Mouse (Mus musculus) megakaryocyte, adult 5-6 weeks (primary cell): ENCODE measurements at regions not wholly inside any gene's neighbourhood (a gene's known extent, or its start where the extent isn't known, plus 50 kb on each side); places are given as distances from the start of the nearest gene placed in this dataset.
A peak's percentile ranks its signal among the peaks of the same experiment; 100 is the strongest.

Experiments
- ATAC-seq: 2 replicates; pipeline ENCODE4 v1.8.0; 2016; ENCODE audit warnings: mild to moderate bottlenecking, inconsistent platforms; ENCODE audit not compliant: poor library complexity, severe bottlenecking

GRCm38 (mm10) chr16:95057596-95057995, 60.1 kb upstream of the Kcnj6 start:
- no peak for ATAC-seq

DNA sequence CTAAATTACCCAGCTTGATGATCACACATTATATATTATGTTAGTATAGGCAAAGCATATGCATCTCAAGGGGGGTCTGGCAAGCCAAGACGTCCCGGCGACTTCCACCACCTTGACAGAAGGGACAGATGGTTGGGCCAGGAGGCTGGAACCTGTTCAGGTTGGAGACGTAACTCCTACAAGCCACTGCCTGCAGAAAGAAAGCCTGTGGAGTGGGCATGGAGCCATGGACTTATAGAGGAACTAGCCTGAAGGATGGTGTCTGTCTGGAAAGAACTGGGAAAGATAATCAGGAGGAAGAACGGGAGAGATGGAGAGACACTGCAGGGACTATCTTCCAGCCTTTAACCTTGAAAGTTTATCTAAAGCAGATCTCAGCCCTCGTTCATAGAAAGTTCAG, 66.9 kb upstream of the Kcnj6 start:
- ATAC-seq, result no peak

GRCm38 (mm10) chr16:95066687-95067086, 69.2 kb upstream of the Kcnj6 start:
- no peak for ATAC-seq

DNA sequence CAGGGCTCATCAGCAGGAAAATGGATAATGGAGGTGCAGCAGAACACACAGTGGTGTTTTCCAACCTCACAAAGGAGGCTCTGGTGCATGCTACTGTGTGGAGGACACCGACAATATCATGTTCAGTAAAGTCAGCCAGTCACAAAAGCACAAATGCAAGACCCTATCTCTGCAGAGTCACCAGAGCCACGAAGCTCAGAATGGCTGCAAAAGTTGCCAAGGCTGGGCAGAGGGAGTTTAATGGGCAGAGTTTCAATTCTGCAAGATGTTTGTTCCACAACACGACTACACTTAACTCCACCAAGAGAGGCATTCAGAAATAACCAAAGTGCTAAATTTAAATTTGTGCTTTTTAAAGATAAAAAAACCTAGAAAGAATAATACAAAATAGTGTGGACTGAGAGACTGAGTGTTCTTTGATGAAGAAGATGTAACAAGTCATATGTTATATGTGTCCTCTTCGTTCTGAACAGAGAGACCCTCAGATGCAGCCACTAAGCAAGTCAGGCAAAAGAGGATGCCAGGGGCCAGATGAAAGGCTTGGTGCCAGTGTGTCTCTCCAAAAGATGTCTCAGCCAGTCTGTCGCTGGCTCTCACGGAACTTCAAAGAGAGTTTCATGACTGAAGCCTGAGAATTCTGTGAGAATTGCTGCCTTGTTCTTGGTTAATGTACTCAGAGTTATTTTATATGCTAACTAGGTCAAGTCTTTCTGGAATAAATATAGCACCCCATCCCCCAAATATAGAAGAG, 95.1 kb upstream of the Kcnj6 start:
- ATAC-seq, result no peak

DNA sequence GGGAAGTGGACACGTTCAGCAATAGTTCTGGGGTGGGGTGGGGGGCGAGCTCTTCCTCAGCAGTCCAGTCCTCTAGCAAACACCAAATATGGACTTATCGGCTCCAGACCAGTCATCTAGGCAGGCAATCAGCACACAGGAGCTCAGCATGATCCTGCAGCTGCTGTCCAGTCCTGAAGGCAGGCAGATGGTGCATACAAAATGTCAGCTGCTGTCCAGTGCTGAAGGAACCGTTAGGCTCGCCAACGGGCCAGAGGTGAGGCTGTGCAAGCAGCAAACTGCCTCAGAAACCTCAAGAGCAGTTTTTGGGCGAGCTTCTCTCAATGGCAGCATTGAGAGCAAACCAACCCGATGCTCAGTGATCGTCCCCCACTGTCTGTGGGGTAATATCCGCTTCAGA, 96.3 kb upstream of the Kcnj6 start:
- ATAC-seq, result no peak

- no peak for ATAC-seq
Measured at GRCm38 (mm10) chr16:95100954-95101353, 103.5 kb upstream of the Kcnj6 start.

DNA sequence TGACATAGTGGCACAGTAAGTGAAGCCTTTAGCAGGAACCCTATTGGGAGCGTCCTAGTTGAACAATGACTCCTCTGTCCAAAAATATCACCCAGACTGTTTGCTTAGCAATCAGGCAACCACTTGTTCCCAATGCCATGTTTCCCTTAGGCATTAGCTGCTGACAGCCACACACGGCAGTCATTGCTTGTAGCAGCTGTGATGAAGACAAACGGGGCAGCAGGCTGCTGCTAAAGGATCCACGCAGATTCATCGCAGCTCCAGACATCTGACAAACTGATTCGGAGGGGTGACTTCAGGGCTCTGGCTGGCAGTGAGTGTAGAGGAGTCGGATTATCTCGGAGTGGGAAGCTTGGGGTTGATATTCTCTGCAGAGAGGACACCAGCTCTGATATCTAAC, 120.0 kb upstream of the Kcnj6 start:
- no peak for ATAC-seq

DNA sequence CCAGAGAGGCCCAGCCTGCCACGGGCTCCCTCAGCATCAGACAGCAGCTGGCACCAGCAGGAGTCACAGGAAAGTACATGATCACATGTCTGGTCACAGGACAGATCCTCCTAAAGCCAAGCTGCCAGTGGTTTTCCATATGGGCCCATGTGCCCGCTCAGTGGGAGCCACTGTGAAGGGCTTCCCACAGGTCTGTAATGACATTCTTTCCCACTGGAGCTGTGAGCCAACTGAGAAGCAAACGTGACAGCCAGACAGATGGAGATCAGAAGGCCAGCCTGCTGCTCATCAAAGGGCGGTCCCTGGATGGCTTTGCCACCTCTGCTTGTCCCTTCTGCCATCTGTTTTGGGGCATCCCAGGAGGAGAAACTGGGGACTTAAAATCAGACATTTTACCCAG, 121.8 kb upstream of the Kcnj6 start:
- no peak for ATAC-seq

GRCm38 (mm10) chr16:95122048-95122447, 124.5 kb upstream of the Kcnj6 start:
- ATAC-seq, result no peak

GRCm38 (mm10) chr16:95127616-95128015, 129.7 kb upstream of the Kcnj15 start:
- ATAC-seq, result no peak

DNA sequence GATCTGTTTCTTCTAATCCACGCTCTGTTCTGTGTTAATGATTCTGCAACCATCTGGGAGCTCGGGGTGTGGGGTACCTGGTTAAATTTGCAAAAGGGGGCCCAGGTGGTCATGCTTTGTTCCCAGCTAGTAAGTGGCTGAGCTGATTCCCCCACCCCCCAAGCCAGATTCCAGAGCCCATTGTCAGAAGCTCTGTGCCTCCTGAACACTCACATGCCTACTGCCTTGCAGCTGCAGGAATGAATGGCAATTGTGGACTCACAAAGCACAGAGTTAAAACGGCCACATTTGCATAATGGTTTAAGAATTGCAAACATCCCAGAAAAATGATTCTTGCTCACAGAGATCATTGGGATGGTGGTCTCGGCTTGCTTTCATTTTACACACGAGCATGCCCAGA, 125.5 kb upstream of the Kcnj15 start:
- no peak for ATAC-seq

GRCm38 (mm10) chr16:95138809-95139208, 118.5 kb upstream of the Kcnj15 start:
- ATAC-seq, result no peak

DNA sequence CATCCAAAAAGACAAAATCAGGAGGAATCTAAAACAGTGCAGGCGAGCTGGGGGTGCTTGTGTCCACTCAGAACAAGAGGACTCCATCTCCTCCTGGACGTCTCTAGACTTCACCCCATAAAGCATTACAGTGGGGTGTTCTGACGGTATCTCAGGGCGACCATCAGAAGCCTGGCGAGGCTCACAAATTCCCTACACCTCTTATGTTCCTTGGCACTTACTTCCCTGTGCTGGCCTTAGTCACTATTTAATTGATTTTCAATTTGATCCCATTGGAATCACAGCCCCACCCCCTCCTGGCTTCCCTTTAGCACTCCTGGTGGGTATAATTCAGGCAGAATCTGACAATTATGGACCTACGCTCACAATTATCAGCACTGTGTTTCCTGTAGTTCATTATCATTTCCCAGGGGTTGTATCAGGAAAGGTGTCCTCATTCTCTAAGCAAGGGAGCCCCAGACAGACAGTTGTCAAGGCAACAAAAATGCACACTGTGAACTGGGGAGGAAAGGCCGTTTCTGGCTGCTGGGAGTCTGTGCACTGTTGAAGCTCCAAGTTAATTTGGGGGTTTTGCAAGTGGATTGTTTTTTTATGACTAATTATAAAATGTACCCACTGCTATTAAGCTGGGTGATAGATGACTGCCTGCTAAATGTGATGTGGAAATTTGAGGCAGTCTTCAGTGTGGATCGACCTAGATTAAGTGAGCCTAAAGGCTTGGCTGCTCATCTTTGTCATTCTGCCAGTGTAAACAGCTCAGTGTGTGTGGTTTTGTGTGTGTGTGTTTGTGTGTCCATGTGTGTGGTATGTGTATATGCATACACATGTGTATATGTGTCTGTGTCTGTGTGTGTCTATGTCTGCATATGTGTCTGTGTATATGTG, 115.6 kb upstream of the Kcnj15 start:
- ATAC-seq, result no peak

DNA sequence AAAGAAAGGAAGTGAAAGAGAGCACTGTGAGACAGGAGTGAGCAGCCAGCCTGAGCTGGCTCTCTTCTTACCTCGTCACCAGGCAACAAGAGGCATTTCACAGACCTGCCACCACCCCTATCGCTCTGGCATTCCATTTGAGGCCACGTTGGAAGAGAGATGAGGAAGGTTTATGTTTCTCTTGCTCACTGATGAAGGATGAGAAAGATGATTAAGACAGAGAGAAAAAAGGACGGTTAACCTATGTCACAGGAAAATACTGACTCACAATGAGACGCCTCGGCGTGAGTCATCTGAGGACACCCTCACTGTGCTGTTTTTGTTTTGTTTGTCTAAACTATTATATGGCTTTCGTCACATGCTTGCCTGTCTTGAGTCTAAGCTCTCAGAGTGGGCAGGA, 106.9 kb upstream of the Kcnj15 start:
- no peak for ATAC-seq

GRCm38 (mm10) chr16:95151499-95151898, 105.9 kb upstream of the Kcnj15 start:
- ATAC-seq, result no peak

- no peak for ATAC-seq
Measured at GRCm38 (mm10) chr16:95151914-95152313, 105.4 kb upstream of the Kcnj15 start.

- ATAC-seq, result no peak
Measured at GRCm38 (mm10) chr16:95152742-95153383, 104.5 kb upstream of the Kcnj15 start.

DNA sequence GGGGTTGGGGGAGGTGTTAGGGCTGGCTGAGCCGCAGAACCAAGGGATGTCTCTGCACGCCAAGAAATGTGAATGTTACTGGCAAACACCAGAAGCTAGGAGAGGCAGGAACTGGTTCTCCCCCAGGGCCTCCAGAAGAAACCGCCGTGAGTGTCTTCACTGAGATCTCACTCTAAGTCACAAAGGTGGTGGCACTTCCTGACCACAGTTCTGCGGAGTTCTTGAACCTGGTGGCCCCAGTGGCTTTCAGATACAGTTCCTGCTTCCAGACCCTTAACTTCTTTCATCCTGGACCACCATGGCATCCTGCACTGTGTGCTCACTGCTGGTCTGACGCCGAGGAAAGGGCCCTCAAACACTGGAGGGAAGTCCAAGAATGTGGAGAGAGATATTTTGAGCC, 89.0 kb upstream of the Kcnj15 start:
- ATAC-seq, result no peak

GRCm38 (mm10) chr16:95169346-95169745, 88.0 kb upstream of the Kcnj15 start:
- no peak for ATAC-seq

DNA sequence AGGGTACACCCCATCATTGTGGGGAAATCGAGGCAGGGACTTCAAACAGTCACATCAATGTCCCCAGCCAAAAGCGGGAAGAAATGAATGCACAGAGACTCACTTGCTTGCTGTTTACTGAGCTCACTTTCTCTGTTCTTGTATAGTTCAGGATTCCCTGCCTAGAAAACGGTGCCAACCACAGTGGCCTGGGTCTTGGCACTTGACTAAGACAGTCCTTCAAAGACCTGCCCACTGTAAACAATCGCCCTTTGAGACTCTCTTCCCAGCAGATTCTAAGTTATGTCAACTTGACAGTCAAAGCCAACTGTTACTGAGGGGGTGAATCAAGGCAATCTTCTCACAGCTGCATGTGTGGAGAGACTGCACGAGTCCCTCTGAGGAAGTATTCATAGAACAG, 76.8 kb upstream of the Kcnj15 start:
- ATAC-seq, result no peak

DNA sequence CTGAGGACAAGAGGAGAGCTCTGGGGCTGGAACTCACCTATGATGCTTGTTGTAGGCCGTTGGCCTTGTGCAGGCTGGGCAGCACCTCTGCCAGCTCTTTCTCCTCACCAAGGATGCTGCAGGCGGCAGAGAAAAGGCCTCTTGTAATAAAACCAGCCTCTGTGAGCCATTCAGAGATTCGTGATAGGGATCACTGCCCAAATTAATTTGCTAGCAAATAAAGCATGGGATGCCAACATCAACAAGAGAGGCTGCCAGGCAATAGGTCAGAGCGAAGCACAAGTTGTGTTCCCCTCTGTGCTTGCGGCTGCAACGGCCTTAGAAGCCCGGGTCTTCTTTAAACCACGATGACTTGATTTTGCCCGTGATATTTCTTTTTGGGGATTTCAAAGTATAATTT, 72.0 kb upstream of the Kcnj15 start:
- no peak for ATAC-seq

GRCm38 (mm10) chr16:95189114-95189513, 68.2 kb upstream of the Kcnj15 start:
- ATAC-seq, result 0 out of 2 replicates have a peak, but pooled peaks have one; percentile 12
